Mouse (Mus musculus) forebrain, embryonic 10.5 days (tissue): ENCODE measurements around the gene Gm9944. TPM values are rescaled to one million over a fixed set of nuclear protein-coding genes. Genes with fewer than 3 reads are reported as not detected.

Experiments used
- DNase-seq: peaks from one replicate; pipeline ENCODE4 v3.0.0-alpha.2; 2017; ENCODE audit warnings: low spot score; ENCODE audit errors: extremely low spot score
- H3K27ac ChIP-seq: fragments of 300-500 bp; sonication (generic); 2 replicates; pipeline ENCODE4 v1.5.1; 2016; ENCODE audit warnings: mild to moderate bottlenecking
- H3K27me3 ChIP-seq: fragments of 300-500 bp; sonication (generic); 2 replicates; pipeline ENCODE4 v1.6.1; 2016; ENCODE audit warnings: mild to moderate bottlenecking; ENCODE audit not compliant: poor library complexity, severe bottlenecking
- H3K36me3 ChIP-seq: fragments of 300-500 bp; sonication (generic); replicated peaks from 2 replicates; pipeline ENCODE4 v1.6.1; 2016; ENCODE audit warnings: mild to moderate bottlenecking, moderate library complexity
- H3K4me1 ChIP-seq: fragments of 300-500 bp; sonication (generic); 2 replicates; pipeline ENCODE4 v1.6.1; 2016
- H3K4me3 ChIP-seq: fragments of 300-500 bp; sonication (generic); 2 replicates; pipeline ENCODE4 v1.5.1; 2016; ENCODE audit warnings: mild to moderate bottlenecking, moderate library complexity
- H3K9me3 ChIP-seq: fragments of 300-500 bp; sonication (generic); 2 replicates; pipeline ENCODE4 v1.6.1; 2016; ENCODE audit warnings: mild to moderate bottlenecking, moderate library complexity
- WGBS: fragments of 180-500 bp; shearing (Covaris S2); methylation state at CpG from one replicate; pipeline ENCODE4 v1.1.7; 2016; 5-methylcytosine and 5-hydroxymethylcytosine counted together
- polyA plus RNA-seq: library from polyadenylated mRNA; unstranded; fragments of >200 nt; fragmentation: Nextera tagmentation; extraction: Ambion mirVana; gene quantifications from 2 replicates; pipeline ENCODE4 v1.2.1, GENCODE M21; 2016

The Gm9944 gene
- polyA plus RNA-seq, 1 experiment from 2014 or later = not detected

DNA sequence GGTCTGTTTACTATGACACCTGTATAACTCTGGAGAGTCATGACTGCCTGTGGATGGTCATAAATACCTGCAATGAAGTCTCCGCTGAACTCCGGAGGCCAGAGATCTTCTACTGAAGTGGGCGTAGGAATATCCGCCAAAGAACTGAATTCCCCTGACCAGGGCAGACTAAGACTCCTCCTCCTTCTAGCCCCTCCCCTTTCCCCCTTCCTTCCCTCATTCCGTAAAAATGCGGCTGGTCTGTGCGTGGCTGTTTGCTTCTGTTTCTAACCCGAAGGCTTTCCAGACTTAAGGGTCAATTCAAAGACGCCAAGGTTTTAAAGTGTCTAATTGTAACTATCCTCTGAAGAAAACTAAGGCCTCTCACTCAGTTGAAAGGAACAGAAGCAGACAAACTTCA lies 44.8 kb downstream of the Gm9944 start, which contains the start of gene Pramef12:
Pramef12 (minus strand) TSS at position 175 of the 400 bp plus-strand sequence.
- H3K27me3 ChIP-seq = no peaks in the 10 kb centered on the region
- H3K9me3 ChIP-seq = peaks cover 21% of the 10 kb centered on the region; the same call in 1 of the 2 replicates
- peaks cover 7% of the 10 kb centered on the region for H3K4me1 ChIP-seq
- H3K27ac ChIP-seq = no peak within 1 kb of the TSS
- no peaks in the 10 kb centered on the region for H3K36me3 ChIP-seq
- no peak for DNase-seq
- no peak within 1 kb of the TSS for H3K4me3 ChIP-seq
- WGBS = 87% methylated on average over 9 of the region's 9 CpGs

DNA sequence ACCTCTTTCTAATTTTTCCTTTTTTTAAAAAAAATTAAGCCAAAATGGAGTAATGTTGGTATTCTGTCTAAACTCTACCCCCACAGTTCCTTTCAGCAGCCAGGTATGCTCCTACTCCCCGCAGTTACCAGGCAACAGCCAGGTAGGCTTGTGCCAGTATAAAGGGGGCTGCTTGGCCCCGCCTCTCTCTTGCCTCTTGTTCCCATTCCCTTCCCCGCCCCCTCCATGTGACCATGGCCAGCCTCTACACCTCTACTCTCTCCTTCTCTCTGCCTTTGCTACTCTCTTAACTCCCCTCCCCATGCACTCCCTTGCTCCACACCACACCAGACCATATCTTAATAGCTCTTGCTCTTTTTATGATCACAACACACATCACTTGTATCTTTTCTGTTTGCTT lies 46.9 kb downstream of the Gm9944 start:
- WGBS = 47% methylated on average over 3 of the region's 3 CpGs
- no peak overlapping the region for H3K4me3 ChIP-seq
- H3K4me1 ChIP-seq = peaks cover 7% of the 10 kb centered on the region
- no peak overlapping the region for H3K27ac ChIP-seq
- DNase-seq = no peak
- peaks cover 21% of the 10 kb centered on the region; the same call in 1 of the 2 replicates for H3K9me3 ChIP-seq
- no peaks in the 10 kb centered on the region for H3K36me3 ChIP-seq
- no peaks in the 10 kb centered on the region for H3K27me3 ChIP-seq

DNA sequence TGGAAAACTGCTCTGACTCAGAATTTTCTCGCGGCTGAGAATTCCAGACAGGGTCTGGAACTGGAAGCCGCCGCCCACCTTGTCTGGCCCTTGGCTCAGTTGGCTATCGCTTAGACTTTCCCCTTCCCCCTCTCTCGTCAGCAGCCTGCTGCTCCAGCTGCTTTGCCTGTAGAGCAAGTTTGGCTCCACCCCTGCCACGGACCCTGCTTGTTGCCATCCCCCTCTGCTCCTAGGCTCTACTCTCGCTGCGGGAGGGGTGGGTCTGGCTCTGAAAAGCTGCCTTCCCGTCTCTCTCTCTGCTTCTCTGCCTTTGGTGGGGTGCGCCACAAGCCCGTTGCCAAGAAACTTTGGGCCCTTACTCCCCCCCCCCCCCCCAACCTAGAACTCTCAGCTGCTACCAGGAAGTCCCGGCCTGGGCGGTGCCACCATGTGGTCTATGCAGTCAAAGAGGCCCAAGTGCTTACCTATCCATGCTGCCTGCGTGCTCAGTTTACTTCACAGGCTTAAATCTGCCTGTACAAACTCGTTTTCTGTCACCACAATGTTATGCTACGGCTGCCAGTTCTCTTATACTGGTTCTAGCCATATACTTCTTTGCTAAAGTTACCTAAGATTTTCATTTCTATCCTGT lies 48.5 kb downstream of the Gm9944 start:
- Histone ChIP-seq H3K4me3 (peak overlapping the region; percentile 40), H3K9me3 (peaks cover 14% of the 10 kb centered on the region; the same call in 1 of the 2 replicates), H3K27me3 (no peaks in the 10 kb centered on the region), H3K36me3 (no peaks in the 10 kb centered on the region), H3K27ac (peak overlapping the region; percentile 54; the same call in 1 of the 2 replicates), H3K4me1 (peaks cover 7% of the 10 kb centered on the region)
- 7% methylated on average over 17 of the region's 17 CpGs for WGBS
- DNase-seq = peak; percentile 21

Other genes starting within 250 kb of the Gm9944 start
- gene C87977, start 240.0 kb downstream of the Gm9944 start, polyA plus RNA-seq = not detected in 2 replicates
- not detected in 2 replicates for gene Pramel5, start 172.8 kb downstream of the Gm9944 start, polyA plus RNA-seq
- gene Gm13128, start 123.1 kb downstream of the Gm9944 start, polyA plus RNA-seq = not detected in 2 replicates
- gene Gm13119, start 95.4 kb downstream of the Gm9944 start, polyA plus RNA-seq = not detected in 2 replicates
- gene Pramef20, start 75.4 kb downstream of the Gm9944 start, polyA plus RNA-seq = not detected in 2 replicates
- gene Pramef12, start 44.9 kb downstream of the Gm9944 start, polyA plus RNA-seq = not detected in 2 replicates
- gene 1700012P22Rik, start 14.5 kb downstream of the Gm9944 start, polyA plus RNA-seq = not detected in 2 replicates
- not detected in 2 replicates for gene Aadacl3, start 10.4 kb upstream of the Gm9944 start, polyA plus RNA-seq
- not detected in 2 replicates for gene 9430007A20Rik, start 66.5 kb upstream of the Gm9944 start, polyA plus RNA-seq
- not detected in 2 replicates for gene Gm13124, start 111.8 kb upstream of the Gm9944 start, polyA plus RNA-seq
- not detected in 2 replicates for gene Aadacl4, start 160.4 kb upstream of the Gm9944 start, polyA plus RNA-seq
- gene Gm436, start 233.1 kb upstream of the Gm9944 start, polyA plus RNA-seq = not detected in 2 replicates